Mouse (Mus musculus): ENCODE data around the gene Kcnq5.
"Not testable (repeated sequence)": the region's sequence is repeated elsewhere in the genome, so short reads cannot be mapped to it uniquely, and the experiment has no call there.

Kcnq5 gene

DNA sequence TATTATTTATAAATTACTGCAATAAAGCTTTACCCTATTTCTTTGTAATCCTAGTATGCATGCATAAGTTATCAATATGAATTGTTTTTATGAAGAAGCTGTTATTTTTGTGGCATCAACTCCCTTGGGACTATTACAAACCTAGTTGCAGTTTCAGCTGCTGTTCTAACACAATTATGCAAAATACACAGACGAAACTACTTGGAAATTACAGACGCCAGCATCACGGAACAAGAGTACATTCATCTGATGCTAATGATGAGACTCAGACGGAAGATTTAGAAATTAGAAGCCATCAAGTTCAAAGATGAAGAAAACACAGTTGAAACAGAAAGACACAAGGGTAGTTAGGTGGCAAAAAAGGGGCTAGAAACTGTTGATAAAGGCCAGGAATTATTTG, 310.9 kb downstream of the Kcnq5 start:
- DNase-seq (ENCODE audit: low read depth, low spot score) = no peak

GRCm38 (mm10) chr1:21635406-21635805, 326.3 kb downstream of the Kcnq5 start:
- DNase-seq (ENCODE audit: low read depth, low spot score) = peak; percentile 39

DNA sequence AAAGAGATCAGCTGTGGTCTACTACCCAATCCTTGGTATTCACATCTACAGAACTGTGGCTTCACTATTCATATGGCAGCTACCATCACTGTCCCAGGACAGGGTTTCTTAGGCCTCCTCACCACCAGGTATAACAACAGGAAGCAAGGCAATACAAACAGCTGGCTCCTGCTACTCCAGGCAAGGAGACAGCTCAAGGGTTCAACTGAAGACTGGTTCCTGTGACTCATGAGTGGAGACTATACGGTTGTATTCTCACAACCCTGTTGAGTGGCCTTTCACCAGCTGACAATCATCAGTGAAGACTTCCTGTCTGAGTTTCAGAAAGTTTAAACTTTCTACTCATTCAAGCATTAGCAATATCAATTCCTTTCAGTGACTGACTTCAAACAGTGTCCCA, 327.7 kb downstream of the Kcnq5 start:
- no peak for DNase-seq (ENCODE audit: low read depth, low spot score)

DNA sequence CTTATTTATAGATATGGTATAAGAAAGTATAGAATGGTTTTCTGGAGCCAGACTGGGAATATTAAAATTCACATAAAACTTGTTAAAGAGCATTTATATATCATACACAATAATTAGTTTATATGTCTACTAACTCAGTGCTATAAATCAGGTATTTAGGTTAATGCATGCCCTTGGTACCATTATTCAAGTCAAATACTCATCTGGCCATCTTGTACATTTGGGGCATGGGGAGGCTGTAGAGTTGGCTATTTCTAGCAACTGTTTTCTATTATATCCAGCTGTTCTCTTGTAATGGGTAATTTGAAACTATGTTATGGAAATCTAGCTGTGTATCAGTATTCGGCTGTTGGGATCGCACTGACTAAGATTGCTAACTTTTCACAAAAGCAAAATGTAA, 339.3 kb downstream of the Kcnq5 start:
- no peak for DNase-seq (ENCODE audit: low read depth, low spot score)

GRCm38 (mm10) chr1:21622039-21622438, 339.7 kb downstream of the Kcnq5 start:
- DNase-seq (ENCODE audit: low read depth, low spot score) = no peak

DNA sequence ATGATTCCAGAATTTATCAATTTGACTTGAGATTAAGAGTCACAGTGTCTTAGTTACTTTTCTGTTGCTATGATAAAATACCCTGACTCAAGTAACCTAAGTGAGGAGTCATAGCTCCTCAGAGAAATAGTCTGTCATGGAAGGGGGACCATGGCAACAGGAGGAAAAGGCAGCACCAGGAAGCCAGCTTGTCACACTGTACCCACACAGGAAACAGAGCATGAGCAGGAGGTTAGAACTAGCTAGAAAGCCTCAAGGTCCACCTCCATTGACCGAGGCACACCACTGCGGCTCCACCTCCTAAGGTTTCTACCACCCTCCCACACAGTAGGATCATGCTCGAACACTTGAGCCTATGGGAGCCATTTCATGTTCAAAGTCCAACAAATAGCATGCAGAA, 343.0 kb downstream of the Kcnq5 start:
- DNase-seq (ENCODE audit: low read depth, low spot score) = no peak

DNA sequence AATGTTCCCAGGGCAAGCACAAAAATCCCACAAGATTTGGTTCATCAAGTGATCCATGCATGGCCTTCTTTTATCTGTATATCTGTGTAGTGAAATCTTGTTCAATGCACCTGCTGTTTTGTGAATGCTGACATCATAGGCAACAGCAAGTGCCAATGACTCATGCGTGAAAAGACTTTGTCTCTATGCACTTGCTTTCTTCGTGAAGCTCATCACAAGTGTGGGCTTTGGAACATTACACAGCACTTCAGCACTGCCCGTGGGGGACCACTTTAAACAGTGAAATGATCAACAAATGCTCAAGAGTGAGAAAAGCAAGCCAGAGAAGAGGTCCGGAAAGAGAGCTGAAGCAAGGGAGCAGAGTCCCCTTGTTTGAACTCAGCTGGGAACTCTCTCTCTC, 345.1 kb downstream of the Kcnq5 start:
- peak; percentile 69 for DNase-seq (ENCODE audit: low read depth, low spot score)

DNA sequence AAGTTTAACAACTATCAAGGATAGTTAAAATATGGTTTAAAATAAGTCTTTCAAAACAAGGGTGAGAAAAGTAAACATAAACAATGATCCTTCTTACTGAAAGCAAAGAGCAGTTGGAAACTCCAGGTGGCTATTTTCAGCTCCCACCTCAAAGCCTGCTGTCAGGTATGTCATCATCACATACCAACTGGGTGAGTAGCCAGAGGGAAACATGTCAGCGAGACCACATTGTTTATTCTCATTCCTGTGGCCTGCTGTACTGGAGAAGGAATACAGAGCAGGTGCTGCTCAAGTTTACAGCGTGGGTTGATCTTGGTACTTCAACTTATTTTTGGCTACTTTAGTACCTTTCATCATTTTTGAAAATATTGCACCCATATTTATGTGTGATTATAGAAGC, 347.8 kb downstream of the Kcnq5 start:
- DNase-seq (ENCODE audit: low read depth, low spot score) = no peak

DNA sequence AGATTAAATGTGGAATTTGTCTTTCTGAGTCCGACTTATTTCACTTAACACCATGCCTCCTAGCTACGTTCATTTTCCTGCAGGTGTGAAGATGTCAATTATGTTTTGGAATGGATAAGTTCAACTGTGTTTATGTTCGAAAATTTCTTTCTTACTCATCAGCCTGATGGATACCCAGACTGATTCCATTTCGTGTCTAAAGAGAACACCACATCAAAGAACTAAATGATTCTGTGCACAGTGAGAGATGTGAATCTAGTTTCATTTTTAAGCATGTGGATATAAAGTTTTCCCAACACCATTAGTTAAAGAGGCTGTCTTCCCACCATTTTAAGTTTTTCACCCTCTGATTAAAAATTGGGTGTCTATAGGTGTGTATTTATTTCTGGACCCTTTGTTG, 357.7 kb downstream of the Kcnq5 start:
- DNase-seq (ENCODE audit: low read depth, low spot score) = no peak

- peak; percentile 54 for DNase-seq (ENCODE audit: low read depth, low spot score)
Measured at GRCm38 (mm10) chr1:21602567-21602966, 359.2 kb downstream of the Kcnq5 start.

DNA sequence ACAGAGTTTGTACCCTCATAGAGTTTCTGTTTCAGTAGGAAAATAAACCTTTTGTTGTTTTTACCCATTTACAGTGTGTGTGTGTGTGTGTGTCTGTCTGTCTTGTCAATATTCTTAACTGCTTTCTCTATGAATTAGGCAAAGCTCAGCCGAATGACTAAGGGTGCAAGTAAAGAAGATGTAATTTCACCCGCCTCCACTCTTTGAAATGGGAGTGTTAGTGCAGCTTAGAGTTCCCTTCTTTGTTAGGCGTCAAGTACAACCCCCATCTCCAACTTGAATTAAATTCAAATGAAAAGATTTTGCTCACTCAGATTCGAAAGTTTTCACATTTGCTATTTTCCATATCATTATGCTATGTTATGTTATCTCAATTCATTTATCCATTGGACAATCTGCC, 361.1 kb downstream of the Kcnq5 start:
- DNase-seq (ENCODE audit: low read depth, low spot score) = peak; percentile 76

GRCm38 (mm10) chr1:21593872-21594271, 367.9 kb downstream of the Kcnq5 start:
- no peak for DNase-seq (ENCODE audit: low read depth, low spot score)

- not testable (repeated sequence) for DNase-seq (ENCODE audit: low read depth, low spot score)
Measured at GRCm38 (mm10) chr1:21567397-21567796, 394.3 kb downstream of the Kcnq5 start.

DNA sequence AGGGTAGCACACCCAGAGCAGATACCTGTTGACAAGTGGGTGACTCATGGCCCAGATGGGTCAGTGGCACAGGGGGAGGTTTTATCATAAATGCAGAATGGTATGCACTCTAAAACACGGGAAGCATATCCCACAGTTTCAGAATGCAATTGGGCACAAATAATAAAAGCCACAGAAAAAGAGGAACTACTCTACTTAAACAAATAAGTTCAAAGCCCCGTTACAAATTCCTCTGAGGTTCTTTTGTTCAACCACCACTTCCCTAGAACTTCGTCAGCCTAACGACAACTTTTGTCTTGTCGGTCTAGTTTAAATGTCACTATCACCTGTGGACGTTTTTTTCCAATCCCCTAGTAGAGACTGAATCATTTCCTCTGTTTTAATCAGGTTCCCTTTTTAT, 407.1 kb downstream of the Kcnq5 start:
- no peak for DNase-seq (ENCODE audit: low read depth, low spot score)

DNA sequence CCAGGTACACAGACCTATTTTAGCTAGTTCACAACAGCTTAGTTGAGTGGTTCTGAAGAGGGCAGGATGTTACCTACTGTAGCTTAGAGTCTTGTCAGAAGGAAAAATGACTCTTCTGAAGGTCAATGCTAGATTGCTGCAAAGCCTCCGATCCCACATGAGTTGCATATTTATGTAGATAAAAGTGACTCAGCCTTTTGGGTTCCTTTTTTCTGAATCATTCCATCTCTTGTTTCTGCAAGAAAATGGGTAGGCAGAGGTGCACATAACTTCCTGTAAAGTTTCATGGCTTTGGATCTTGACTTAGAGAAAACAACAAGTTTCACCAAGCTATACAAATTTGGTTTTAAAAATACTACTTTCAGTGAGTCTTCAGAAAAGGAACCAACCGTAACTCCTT, 409.0 kb downstream of the Kcnq5 start:
- peak; percentile 73 for DNase-seq (ENCODE audit: low read depth, low spot score)

DNA sequence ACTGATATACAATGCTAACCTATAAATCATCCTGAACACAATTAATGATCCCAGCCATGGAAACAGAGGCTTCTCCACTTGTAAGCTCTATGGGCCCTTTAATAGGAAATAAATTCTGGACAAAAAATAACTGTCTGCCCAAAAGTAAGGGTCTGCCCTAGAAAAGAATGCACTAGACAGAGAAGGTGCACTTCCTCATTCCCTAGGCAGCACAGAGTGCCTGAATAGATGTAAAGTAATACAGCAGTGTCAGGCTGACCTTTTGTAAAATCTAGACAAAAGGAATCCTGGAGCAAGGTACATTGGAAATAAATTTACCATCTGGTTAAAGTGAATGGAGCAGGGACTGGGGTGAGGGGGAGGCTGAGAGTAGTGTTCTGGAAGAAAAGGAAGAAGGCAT, 417.8 kb downstream of the Kcnq5 start:
- no peak for DNase-seq (ENCODE audit: low read depth, low spot score)

DNA sequence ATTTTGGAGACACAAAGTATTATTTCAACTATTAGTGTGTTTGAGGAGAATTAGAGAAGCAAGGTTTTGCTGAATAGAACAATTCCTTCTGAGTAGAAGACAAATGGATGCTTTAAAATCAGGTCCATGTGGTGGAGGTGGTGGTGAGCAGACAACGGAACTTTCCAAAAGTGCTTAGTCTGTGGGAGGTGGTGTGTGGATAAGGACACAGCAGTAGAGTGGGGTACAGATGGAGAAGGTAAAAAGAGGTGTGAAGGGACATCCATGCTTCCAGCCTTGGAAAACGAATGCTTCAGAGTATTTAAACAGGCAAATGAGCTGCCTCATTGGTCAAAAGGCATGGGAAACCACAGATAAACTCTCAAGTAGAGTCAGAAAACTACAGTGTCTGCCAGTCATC, 422.3 kb downstream of the Kcnq5 start:
- peak; percentile 77 for DNase-seq (ENCODE audit: low read depth, low spot score)

DNA sequence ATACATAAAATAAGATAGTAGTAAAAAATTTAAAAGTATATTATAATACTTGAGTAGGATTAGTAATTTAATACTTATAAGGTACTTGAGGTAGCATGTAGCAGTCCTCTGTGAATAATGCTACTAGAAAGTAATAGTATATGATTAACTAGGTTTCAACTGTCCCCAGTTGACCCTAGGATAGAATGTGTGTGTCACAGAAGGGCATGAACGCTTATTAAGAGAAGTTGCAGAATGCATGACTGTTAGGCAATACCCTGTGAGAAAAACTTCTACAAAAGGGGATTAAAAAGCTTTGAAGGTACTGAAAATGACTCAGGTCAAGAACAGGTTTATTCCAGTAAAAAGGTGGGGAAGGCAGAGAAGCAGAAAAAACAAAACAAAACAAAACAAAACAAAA, 430.9 kb downstream of the Kcnq5 start:
- DNase-seq (ENCODE audit: low read depth, low spot score) = no peak

GRCm38 (mm10) chr1:21521995-21522394, 439.7 kb downstream of the Kcnq5 start:
- DNase-seq (ENCODE audit: low read depth, low spot score) = no peak

DNA sequence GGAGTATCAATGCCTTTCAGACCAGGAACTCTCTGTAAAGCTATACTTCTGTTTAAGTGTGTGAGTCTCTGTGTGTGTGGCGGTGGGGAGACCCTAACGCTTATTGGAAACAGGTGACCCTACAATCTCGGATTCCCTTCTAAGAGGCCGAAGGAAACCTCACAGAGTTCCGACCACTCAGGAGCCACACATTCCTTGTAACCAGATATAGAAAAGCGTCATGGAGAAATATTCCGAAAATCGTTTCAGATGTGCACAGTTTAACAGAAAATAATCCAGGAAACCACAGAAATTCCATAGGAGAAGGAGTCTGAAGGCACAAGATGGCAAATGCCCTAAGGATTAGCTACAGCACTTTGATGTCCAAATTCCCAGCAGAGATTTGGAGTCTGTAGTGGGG, 440.3 kb downstream of the Kcnq5 start:
- no peak for DNase-seq (ENCODE audit: low read depth, low spot score)

DNA sequence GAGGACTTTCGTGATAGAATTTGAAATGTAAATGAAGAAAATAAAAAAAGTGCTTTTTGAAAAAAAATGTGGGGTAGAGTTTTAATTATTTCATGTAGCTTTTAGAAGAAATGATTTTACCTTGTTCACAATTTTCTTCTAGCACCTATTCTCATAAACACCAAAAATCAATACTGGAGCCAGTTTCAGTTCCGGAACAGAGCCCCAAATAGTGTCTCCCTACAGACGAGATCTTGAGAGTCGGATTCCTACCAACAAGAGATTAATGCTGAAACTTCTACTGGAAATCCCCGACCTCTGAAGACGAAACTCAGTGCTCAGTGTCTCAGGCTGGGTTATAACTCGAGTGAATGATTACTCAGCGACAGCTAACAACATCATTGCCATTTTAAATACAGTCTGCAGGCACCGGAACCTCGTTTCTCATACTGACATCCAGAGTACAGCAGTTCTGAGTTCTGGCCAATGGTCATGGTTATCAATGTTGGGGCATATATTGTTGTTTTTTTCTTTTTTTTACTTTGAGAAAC, 441.6 kb downstream of the Kcnq5 start:
- no peak for DNase-seq (ENCODE audit: low read depth, low spot score)

DNA sequence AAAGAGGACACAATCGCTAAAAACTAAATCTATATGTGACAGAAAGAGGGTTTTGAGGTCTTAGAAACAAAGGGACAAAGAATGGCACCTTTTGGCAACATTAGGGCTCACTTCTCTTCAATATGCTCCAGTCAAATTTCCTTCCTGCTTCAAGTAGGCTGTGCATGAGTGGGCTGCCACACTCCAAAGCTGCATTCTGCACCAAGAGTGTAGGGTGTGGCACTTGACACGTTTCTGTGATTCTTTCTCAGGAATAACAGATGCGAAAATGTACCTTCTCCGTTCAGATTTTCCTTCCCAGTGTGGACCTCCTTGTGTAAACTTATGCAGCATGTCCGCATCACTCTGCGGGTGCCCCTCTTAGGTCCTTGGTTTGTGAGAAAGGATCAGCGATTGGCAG, 455.1 kb downstream of the Kcnq5 start:
- peak; percentile 68 for DNase-seq (ENCODE audit: low read depth, low spot score)

DNA sequence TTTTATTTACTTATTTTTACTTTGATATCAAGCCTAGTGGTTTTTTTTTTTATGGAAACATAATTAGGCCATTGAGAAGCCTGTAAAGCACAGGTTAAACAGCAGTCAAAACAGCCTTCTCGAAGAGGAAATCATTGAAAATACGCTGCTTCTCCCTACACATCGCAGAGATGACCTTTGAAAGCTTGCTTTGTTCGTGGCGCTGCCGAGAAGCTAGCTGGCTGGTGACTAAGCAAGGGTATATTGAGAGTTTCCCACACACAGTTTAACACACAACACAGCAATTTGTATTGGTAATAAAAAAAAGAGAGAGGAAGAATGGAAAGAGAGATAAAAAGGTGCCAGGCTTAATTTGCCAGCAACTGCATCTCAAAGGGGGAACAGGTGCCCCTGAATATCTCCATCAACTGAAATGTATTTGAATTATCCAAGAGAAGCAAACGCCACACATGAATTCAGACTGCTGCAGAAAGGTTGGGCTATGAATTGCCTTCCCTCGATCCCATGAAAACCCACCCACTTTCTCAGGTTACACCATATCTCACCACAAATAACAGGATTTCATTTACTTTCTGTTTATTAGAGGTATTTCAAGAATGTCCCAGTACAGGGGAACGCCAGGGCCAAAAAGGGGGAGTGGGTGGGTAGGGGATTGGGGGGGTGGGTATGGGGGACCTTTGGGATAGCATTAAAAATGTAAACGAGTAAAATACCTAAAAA, 461.8 kb downstream of the Kcnq5 start:
- DNase-seq (ENCODE audit: low read depth, low spot score) = peak; percentile 72

DNA sequence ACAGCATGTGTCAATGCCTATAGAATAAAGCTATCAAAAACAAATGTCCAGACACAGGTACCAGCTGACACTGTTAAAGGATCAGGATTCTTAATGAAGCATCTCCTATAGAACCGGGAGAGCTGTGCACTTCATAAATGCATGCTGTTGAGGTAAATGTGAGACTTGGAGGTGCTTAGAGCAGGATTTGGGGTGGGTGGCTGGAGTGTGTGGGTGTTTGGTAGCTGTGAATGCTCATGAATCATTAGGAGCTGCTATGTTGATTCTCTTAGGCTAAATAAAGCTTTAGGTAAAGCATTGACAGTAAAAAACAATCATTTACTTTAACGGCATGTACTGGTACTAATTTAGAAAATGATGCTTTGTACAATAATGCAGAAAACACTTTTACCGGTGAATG, 465.4 kb downstream of the Kcnq5 start:
- peak; percentile 76 for DNase-seq (ENCODE audit: low read depth, low spot score)
